Mouse (Mus musculus): ENCODE results near the gene Men1. TPM values are rescaled to one million over a fixed set of nuclear protein-coding genes. Genes with fewer than 3 reads are reported as not detected.
"Not testable (repeated sequence)": the region's sequence is repeated elsewhere in the genome, so short reads cannot be mapped to it uniquely, and the experiment has no call there.

Men1 gene
- total RNA-seq (2015; ENCODE audit: low replicate concordance) (6.0 and 7.3 TPM in 2 replicates), total RNA-seq (2017; ENCODE audit: low replicate concordance) (2.5 and 9.6 TPM in 2 replicates)

GRCm38 (mm10) chr19:6334673-6335457, at the start of gene Men1:
TSS of gene Men1 (plus strand) at chr19:6334979.
- ATAC-seq (replicated peaks; ENCODE audit: low FRiP score, poor library complexity, severe bottlenecking), result peak; percentile 84

GRCm38 (mm10) chr19:6285226-6285625, 49.6 kb upstream of the Men1 start:
- 0 out of 2 replicates have a peak, but pooled peaks have one; percentile 44 for ATAC-seq (replicated peaks; ENCODE audit: low FRiP score, poor library complexity, severe bottlenecking)

- ATAC-seq (replicated peaks; ENCODE audit: low FRiP score, poor library complexity, severe bottlenecking), result no peak
These were observed 48.9 kb upstream of the Men1 start for GRCm38 (mm10) chr19:6285632-6286433.

- ATAC-seq (replicated peaks; ENCODE audit: low FRiP score, poor library complexity, severe bottlenecking), result no peak
These were observed 48.1 kb upstream of the Men1 start for GRCm38 (mm10) chr19:6286434-6287401.

GRCm38 (mm10) chr19:6288236-6288894, 46.4 kb upstream of the Men1 start:
- no peak for ATAC-seq (replicated peaks; ENCODE audit: low FRiP score, poor library complexity, severe bottlenecking)

- no peak for ATAC-seq (replicated peaks; ENCODE audit: low FRiP score, poor library complexity, severe bottlenecking)
These were observed 45.0 kb upstream of the Men1 start for GRCm38 (mm10) chr19:6289696-6290238.

- ATAC-seq (replicated peaks; ENCODE audit: low FRiP score, poor library complexity, severe bottlenecking), result not testable (repeated sequence)
These were observed 44.1 kb upstream of the Men1 start for GRCm38 (mm10) chr19:6290720-6291116.

GRCm38 (mm10) chr19:6291117-6291781, 43.5 kb upstream of the Men1 start:
- no peak for ATAC-seq (replicated peaks; ENCODE audit: low FRiP score, poor library complexity, severe bottlenecking)

GRCm38 (mm10) chr19:6292262-6292661, 42.5 kb upstream of the Men1 start:
- ATAC-seq (replicated peaks; ENCODE audit: low FRiP score, poor library complexity, severe bottlenecking), result no peak

GRCm38 (mm10) chr19:6294301-6294700, 40.5 kb upstream of the Men1 start:
- ATAC-seq (replicated peaks; ENCODE audit: low FRiP score, poor library complexity, severe bottlenecking), result no peak

- peak; percentile 46 for ATAC-seq (replicated peaks; ENCODE audit: low FRiP score, poor library complexity, severe bottlenecking)
These were observed 38.1 kb upstream of the Men1 start for GRCm38 (mm10) chr19:6296551-6297210.

- peak; percentile 66 for ATAC-seq (replicated peaks; ENCODE audit: low FRiP score, poor library complexity, severe bottlenecking)
These were observed 37.1 kb upstream of the Men1 start for GRCm38 (mm10) chr19:6297641-6298040.

- ATAC-seq (replicated peaks; ENCODE audit: low FRiP score, poor library complexity, severe bottlenecking), result no peak
These were observed 35.8 kb upstream of the Men1 start for GRCm38 (mm10) chr19:6299003-6299402.

GRCm38 (mm10) chr19:6299450-6300267, 35.1 kb upstream of the Men1 start:
- no peak for ATAC-seq (replicated peaks; ENCODE audit: low FRiP score, poor library complexity, severe bottlenecking)

- ATAC-seq (replicated peaks; ENCODE audit: low FRiP score, poor library complexity, severe bottlenecking), result peak; percentile 72
These were observed 34.4 kb upstream of the Men1 start for GRCm38 (mm10) chr19:6300402-6300841.

- no peak for ATAC-seq (replicated peaks; ENCODE audit: low FRiP score, poor library complexity, severe bottlenecking)
These were observed 32.7 kb upstream of the Men1 start for GRCm38 (mm10) chr19:6302114-6302513.

- ATAC-seq (replicated peaks; ENCODE audit: low FRiP score, poor library complexity, severe bottlenecking), result no peak
These were observed 32.3 kb upstream of the Men1 start for GRCm38 (mm10) chr19:6302522-6302921.

Measured in erythroblast, adult 5-6 weeks (primary cell).